Mouse (Mus musculus): ENCODE results near the gene Gm11555. TPM values are rescaled to one million over a fixed set of nuclear protein-coding genes. Genes with fewer than 3 reads are reported as not detected.
"Not testable (repeated sequence)": the region's sequence is repeated elsewhere in the genome, so short reads cannot be mapped to it uniquely, and the experiment has no call there.

Gene Gm11555
- total RNA-seq (2021) = not detected
- long read RNA-seq, experiment 1 = 0 reads
- long read RNA-seq, experiment 2 = 0 reads

GRCm38 (mm10) chr11:99650136-99650535, at the start of gene Gm11555:
Gene Gm11555, minus strand, starts transcription at chr11:99650236.
- DNase-seq (ENCODE audit: low spot score) = no peak

GRCm38 (mm10) chr11:99690463-99690862, 40.4 kb upstream of the Gm11555 start, which contains the start of gene Gm14190:
Gene Gm14190, minus strand, starts transcription at chr11:99690740.
- DNase-seq (ENCODE audit: low spot score) = no peak

GRCm38 (mm10) chr11:99685235-99685634, 35.2 kb upstream of the Gm11555 start:
- not testable (repeated sequence) for DNase-seq (ENCODE audit: low spot score)

GRCm38 (mm10) chr11:99683481-99683880, 33.4 kb upstream of the Gm11555 start:
- DNase-seq (ENCODE audit: low spot score) = no peak

GRCm38 (mm10) chr11:99665860-99666259, 15.8 kb upstream of the Gm11555 start, which contains the start of gene Krtap4-6:
Gene Krtap4-6, minus strand, starts transcription at chr11:99665960.
- DNase-seq (ENCODE audit: low spot score) = no peak

- no peak for DNase-seq (ENCODE audit: low spot score)
Measured at GRCm38 (mm10) chr11:99662802-99663201, 12.8 kb upstream of the Gm11555 start.

- no peak for DNase-seq (ENCODE audit: low spot score)
Measured at GRCm38 (mm10) chr11:99659256-99659655, 9.2 kb upstream of the Gm11555 start.

GRCm38 (mm10) chr11:99658467-99659010, 8.5 kb upstream of the Gm11555 start, which contains the start of gene Gm11563:
Gene Gm11563, minus strand, starts transcription at chr11:99658960.
- not testable (repeated sequence) for DNase-seq (ENCODE audit: low spot score)

GRCm38 (mm10) chr11:99657051-99657450, 7.0 kb upstream of the Gm11555 start:
- DNase-seq (ENCODE audit: low spot score) = no peak

GRCm38 (mm10) chr11:99646444-99646843, 3.6 kb downstream of the Gm11555 start:
- no peak for DNase-seq (ENCODE audit: low spot score)

GRCm38 (mm10) chr11:99644351-99644750, 5.7 kb downstream of the Gm11555 start:
- DNase-seq (ENCODE audit: low spot score) = no peak

GRCm38 (mm10) chr11:99643635-99644139, 6.3 kb downstream of the Gm11555 start, which contains the start of gene Krtap4-7:
Gene Krtap4-7, minus strand, starts transcription at chr11:99644089.
- not testable (repeated sequence) for DNase-seq (ENCODE audit: low spot score)

GRCm38 (mm10) chr11:99640926-99641325, 9.1 kb downstream of the Gm11555 start:
- no peak for DNase-seq (ENCODE audit: low spot score)

- DNase-seq (ENCODE audit: low spot score) = no peak
Measured at GRCm38 (mm10) chr11:99637086-99637485, 12.9 kb downstream of the Gm11555 start.

- DNase-seq (ENCODE audit: low spot score) = no peak
Measured at GRCm38 (mm10) chr11:99634653-99635134, 15.3 kb downstream of the Gm11555 start, which contains the start of gene Krtap4-2. Gene Krtap4-2, minus strand, starts transcription at chr11:99635084.

- DNase-seq (ENCODE audit: low spot score) = no peak
Measured at GRCm38 (mm10) chr11:99633293-99633692, 16.7 kb downstream of the Gm11555 start.

- DNase-seq (ENCODE audit: low spot score) = no peak
Measured at GRCm38 (mm10) chr11:99630890-99631289, 19.1 kb downstream of the Gm11555 start.

- DNase-seq (ENCODE audit: low spot score) = no peak
Measured at GRCm38 (mm10) chr11:99628138-99628537, 21.9 kb downstream of the Gm11555 start, which contains the start of gene Krtap4-1. Gene Krtap4-1, minus strand, starts transcription at chr11:99628238.

GRCm38 (mm10) chr11:99620335-99620734, 29.7 kb downstream of the Gm11555 start, which contains the start of gene Gm11562:
Gene Gm11562, minus strand, starts transcription at chr11:99620435.
- DNase-seq (ENCODE audit: low spot score) = no peak

- no peak for DNase-seq (ENCODE audit: low spot score)
Measured at GRCm38 (mm10) chr11:99614796-99615363, 35.2 kb downstream of the Gm11555 start, which contains the start of gene Krtap2-4. Gene Krtap2-4, minus strand, starts transcription at chr11:99614846.

- not testable (repeated sequence) for DNase-seq (ENCODE audit: low spot score)
Measured at GRCm38 (mm10) chr11:99610089-99610488, 39.9 kb downstream of the Gm11555 start, which contains the start of gene Gm11937. Gene Gm11937, minus strand, starts transcription at chr11:99610189.

GRCm38 (mm10) chr11:99609126-99609525, 40.9 kb downstream of the Gm11555 start:
- no peak for DNase-seq (ENCODE audit: low spot score)
